Mouse (Mus musculus) CH12.LX (cell line): ENCODE measurements around the gene Arhgef12.

ENCODE experiments used
- CTCF ChIP-seq, 2 experiments: IDR thresholded peaks in 1 of 2; conservative IDR thresholded peaks in 1 of 2; 2 replicates each; pipeline ENCODE4 v1.5.1; 2011 to 2012; ENCODE audit warnings: low read depth in 2 of 2, low read length in 2 of 2, improper control_type of control experiment in 1 of 2, inconsistent platforms in 1 of 2, mild to moderate bottlenecking in 1 of 2, moderate library complexity in 1 of 2
- E2F4 ChIP-seq: IDR thresholded peaks from 2 replicates; pipeline ENCODE4 v1.6.1; 2011; ENCODE audit warnings: low read depth, low read length, improper control_type of control experiment; ENCODE audit not compliant: insufficient replicate concordance
- EP300 ChIP-seq: IDR thresholded peaks from 2 replicates; pipeline ENCODE4 v1.6.1; 2011; ENCODE audit warnings: low read length, improper control_type of control experiment
- MEF2A ChIP-seq: IDR thresholded peaks from 2 replicates; pipeline ENCODE4 v1.6.1; 2014; ENCODE audit warnings: low read depth, mild to moderate bottlenecking, inconsistent platforms, low read length, improper control_type of control experiment, borderline replicate concordance
- MYC ChIP-seq: IDR thresholded peaks from 2 replicates; pipeline ENCODE4 v1.6.1; 2011; ENCODE audit warnings: low read depth, mild to moderate bottlenecking, improper control_type of control experiment, low read length
- NRF1 ChIP-seq: IDR thresholded peaks from 2 replicates; pipeline ENCODE4 v1.6.1; 2014; ENCODE audit warnings: low read depth, mild to moderate bottlenecking, inconsistent platforms, low read length, improper control_type of control experiment, moderate library complexity
- POLR2AphosphoS2 ChIP-seq: IDR thresholded peaks from 2 replicates; pipeline ENCODE4 v1.6.1; 2011; ENCODE audit warnings: low read depth, low read length, improper control_type of control experiment

- no peak for TF ChIP-seq MEF2A
- no peak for TF ChIP-seq CTCF (conservative IDR thresholded peaks at IDR 0.05 in 1 of 2, IDR thresholded peaks at IDR 0.05 in 1 of 2; ENCODE audit: low read depth in 2 of 2, low read length in 2 of 2)
- TF ChIP-seq MYC = no peak
- TF ChIP-seq EP300 = no peak
- TF ChIP-seq POLR2AphosphoS2 = no peak
- no peak for TF ChIP-seq NRF1
- TF ChIP-seq E2F4 = no peak
Measured at GRCm38 (mm10) chr9:43103675-43104299, 3.3 kb downstream of the Arhgef12 start.
